Mouse (Mus musculus) CD4-positive, CD25-positive, alpha-beta regulatory T cell, adult 4 months (primary cell): Measurements from ENCODE around the gene Fam206a. TPM values are rescaled to one million over a fixed set of nuclear protein-coding genes. Genes with fewer than 3 reads are reported as not detected.

Source experiments
- ATAC-seq: one replicate; pipeline ENCODE4 v1.8.0; 2017
- polyA plus RNA-seq, 2 experiments: library from polyadenylated mRNA; unstranded; fragments of 100-300 nt; shearing (Covaris generic); gene quantifications; one replicate each; pipeline ENCODE4 v1.2.1; 2017

The Fam206a gene
- polyA plus RNA-seq = 10 to 100 TPM; 14.6 to 17.4 TPM

DNA sequence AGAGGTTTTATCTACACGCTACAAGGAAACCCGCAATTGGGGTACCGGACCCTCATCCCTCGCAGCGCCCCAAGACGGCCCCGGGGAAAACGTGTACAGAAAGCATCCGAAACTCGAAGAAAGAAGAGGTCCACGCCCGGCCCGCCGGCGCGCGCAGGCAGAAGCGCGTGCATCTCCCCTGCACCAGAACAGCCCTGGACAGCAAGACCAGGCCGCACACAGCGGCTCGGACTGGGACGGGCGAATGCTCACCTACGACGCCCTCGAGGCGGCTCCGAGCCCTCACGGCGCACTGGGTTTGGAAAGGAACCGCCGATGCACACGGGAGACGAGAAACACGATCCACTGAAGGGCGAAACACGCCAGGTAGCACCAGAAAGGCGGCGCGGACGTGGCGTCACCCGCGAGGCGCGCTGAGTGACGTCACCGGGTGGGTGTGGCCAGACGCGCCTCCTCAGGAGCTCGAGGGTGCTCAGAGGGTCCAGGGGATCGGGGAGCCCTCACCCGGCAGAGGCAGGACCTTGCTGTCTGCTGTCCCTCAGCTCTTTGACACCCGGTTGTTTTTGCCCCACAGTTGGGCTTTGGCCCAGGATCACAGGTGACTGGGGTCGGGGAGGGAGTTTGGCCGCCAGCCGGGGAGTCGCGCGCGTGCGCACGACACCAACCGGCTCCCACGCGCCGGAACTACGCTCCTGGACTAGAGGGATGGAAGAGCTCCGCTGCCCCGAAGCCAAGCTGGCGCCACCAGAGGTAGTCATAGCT is at the start of gene Fam206a, which contains the start of gene Elp1:
TSS of gene Fam206a (plus strand) at position 439 of the 762 bp plus-strand sequence.
TSS of gene Elp1 (minus strand) at position 425 of the 762 bp plus-strand sequence.
- peak; percentile 94 for ATAC-seq

GRCm38 (mm10) chr4:56756021-56756420 is 46.1 kb upstream of the Fam206a start:
- ATAC-seq = no peak

GRCm38 (mm10) chr4:56756966-56757600 is 45.1 kb upstream of the Fam206a start:
- ATAC-seq = no peak

DNA sequence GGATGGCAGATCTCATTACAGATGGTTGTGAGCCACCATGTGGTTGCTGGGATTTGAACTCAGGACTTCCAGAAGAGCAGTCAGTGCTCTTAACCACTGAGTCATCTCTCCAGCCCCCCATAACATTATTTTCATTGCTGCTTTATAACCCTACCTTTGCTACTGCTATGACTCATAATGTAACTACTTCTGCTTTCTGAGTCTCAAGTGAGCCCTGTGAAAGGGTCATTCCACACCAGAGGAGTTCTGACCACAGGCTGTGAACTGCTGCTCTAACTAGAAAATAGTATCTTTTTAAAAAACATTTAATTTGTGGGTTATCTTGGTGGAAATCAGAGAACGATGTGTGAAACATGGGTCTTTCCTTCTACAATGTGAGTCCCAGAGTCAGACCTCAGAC is 44.5 kb upstream of the Fam206a start:
- ATAC-seq = no peak

- ATAC-seq = no peak
These were observed 34.3 kb upstream of the Fam206a start for GRCm38 (mm10) chr4:56767861-56768284.

GRCm38 (mm10) chr4:56768913-56769312 is 33.2 kb upstream of the Fam206a start:
- ATAC-seq = no peak

GRCm38 (mm10) chr4:56771065-56771464 is 31.1 kb upstream of the Fam206a start:
- no peak for ATAC-seq

DNA sequence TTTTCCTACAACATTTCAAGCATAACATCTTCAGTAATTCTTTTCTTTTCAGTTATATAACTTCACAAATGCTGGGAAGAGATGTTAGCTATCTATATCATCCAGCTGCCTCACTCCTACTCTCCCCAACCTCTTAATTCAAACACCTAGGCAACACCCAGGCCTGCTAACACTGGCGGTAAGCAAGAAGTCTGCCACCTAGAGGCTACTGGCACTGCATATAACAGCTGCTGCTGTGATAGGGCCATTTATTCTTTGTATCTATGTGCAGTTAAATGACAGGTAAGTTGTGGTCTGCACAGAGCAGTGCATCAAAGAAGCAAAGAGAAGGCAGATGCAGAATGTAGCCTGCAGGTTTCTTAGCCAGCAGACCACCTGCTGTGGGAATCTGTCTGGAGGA is 10.8 kb upstream of the Fam206a start:
- ATAC-seq = no peak

DNA sequence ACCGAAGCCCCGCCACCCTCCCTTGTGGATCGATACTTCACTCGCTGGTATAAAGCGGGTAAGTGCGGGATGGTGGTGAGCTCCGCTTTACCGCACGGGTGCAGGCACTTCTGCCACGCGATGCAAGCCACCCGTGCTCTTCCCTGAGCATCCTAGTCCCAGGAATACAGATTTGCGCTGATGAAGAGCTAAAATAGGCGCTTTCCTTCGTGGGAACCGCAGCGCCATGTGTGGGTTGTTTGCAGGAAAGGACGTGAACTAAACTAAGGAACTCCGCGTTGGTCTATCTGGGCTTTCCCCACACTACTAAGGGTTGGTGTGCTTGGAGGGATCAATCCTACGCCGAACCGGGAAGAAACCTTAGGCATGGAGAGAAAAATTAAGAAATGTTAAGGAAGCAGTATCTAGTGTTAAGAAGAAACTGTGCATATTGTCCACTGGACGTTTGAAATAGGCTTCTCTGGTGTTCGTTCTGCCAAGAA is 565 bp downstream of the Fam206a start:
- ATAC-seq = peak; percentile 13

DNA sequence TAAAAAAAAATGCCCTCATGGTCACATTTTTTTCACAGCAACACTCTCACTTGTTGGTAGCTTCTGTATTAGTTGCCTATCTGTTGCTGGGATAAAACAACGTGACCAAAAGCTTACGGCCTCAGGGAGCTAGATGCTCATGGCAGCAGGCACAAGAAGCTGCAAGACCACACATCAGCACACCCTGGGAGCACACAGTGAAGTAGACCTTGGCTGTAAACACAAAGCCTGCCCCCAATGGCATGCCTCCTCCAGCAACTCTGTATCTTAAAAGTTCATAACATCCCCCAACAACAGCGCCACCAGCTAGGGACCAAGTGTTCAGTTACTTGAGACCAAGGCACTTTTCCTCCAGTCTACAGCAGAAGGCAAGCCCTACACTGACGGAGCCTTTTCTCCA is 6.9 kb downstream of the Fam206a start:
- ATAC-seq = no peak

- ATAC-seq = no peak
These were observed 9.5 kb downstream of the Fam206a start for GRCm38 (mm10) chr4:56811642-56812041.

DNA sequence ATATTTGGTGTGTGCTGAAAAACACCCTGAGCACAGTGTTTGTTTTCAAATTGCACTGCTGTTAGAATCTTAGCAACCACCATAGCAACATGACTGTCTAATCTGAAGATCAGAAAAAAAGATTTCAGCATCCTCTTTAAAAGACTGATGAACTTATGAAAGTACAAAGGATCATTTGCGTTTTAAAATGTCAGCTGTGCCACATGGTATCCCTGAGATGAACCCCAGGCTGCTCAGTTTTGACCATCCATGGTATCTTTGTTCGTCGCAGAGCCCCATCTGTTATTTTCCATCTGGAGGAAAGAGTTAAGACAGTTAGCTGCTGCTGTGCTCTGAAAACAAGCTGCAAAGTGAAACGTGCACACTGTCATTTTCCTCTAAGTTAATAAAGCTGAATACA is 10.0 kb downstream of the Fam206a start:
- no peak for ATAC-seq

DNA sequence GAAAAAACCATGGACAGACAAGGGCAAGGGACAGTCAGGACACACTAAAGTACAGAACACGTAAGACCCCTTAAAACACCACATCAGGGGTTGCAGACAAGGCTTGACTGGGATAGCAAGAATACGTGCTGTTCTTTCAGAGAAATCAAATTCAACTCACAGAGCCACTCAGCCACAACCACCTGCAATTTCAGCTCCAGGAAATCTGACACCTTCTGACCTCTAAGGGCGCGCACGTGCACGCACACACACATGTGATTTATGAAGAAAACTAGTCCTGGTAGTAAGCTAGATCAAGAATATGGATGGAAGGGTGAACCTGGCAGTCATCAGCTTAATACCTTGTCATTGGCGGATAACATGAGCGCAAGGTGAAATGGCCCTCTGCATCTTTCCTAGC is 13.0 kb downstream of the Fam206a start:
- no peak for ATAC-seq

- ATAC-seq = peak; percentile 56
These were observed 17.9 kb downstream of the Fam206a start for GRCm38 (mm10) chr4:56820017-56820550.

- no peak for ATAC-seq
These were observed 22.1 kb downstream of the Fam206a start for GRCm38 (mm10) chr4:56824231-56824630.

DNA sequence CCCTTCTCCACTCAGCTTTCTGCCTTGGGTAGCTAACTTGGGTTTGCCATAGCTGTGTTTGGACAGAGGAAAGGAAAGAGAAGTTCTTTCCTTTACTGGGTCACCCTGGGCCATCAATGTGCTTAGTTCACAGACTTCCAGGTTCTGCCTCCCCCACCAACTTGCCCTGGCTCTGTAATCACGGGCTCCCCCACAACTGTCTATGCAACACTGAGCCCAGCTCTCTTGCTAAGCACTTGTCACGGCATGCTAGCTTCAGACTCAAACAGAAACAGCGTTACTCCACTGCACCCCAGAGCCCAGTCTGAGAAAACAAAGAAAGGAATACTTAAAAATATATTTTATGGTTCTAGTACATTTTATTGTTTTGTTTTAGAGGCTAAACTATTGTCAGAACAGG is 26.8 kb downstream of the Fam206a start:
- no peak for ATAC-seq

DNA sequence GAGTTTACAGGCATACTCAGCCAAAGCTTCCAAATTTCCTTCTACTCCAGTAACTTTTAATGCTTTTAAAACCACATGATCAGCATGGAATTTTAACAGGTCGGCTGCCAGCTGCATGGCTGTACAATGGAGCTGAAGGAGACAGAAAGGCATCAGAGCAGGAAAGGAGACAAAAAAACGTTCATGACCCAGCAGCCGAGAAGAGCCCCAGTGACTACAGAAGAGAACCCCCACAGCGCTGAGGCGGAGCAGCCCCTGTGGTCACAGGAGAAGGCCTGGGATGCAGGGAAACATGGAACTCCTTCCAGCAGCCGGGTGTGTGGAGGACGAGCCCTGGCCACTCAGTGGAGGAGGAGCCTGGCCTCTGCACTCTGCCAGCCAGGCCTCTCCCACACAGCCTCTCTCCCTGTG is 27.4 kb downstream of the Fam206a start:
- no peak for ATAC-seq

GRCm38 (mm10) chr4:56831013-56831609 is 29.0 kb downstream of the Fam206a start:
- ATAC-seq = peak; percentile 89

DNA sequence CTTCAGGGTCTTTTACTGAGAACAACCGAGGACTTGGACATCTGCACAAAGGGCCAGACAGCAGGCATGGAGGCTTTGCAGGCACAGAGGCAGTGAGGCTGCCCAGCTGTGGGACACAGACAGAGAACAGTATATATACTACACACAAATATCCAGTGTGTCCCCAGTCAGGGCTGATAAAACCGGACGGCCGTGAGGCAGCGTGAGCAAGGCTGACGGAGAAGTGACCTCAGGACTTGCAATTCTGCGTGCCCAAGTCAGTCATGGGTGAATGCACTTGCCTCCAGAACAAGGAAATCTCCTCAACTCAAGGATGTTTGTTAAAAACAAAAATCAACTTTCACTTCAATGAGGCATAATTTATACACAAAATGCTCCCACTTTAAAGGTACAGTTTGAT is 29.9 kb downstream of the Fam206a start:
- ATAC-seq = no peak

- ATAC-seq = no peak
These were observed 35.5 kb downstream of the Fam206a start for GRCm38 (mm10) chr4:56837661-56838060.

DNA sequence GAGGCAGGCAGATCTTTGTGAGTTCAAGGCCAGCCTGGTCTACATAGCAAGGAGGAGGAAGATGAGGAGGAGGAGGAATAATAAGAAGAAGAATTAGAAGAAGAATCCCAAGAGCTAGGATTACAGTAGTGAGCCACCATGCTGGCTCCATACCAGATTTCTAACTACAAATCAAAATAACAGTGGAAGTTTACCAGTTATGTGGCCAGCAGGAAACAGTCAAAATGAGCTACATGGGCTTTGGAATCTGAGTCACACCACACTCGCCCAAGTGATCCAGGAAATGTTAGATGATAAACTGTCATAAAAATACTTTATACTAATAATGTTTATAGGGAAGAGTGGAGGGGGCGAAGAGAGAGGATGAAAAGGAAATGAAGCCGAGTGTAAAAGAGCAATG is 38.2 kb downstream of the Fam206a start:
- no peak for ATAC-seq

DNA sequence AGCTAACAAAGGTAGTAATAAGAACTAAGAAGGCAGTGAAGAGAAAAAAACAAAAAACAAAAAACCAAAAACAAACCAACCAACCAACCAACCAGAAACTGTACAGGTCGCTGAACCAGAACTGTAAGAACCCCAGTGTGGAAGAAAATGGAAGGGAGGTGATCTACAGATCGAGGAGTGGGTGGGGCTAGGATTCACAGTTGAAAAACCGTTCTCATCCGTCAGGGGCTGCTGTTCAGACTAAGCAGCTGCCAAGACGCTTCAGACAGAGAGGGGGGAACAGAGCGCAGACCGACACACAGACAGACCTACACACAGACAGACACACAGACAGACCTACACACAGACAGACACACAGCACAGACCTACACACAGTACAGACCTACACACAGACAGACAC is 40.4 kb downstream of the Fam206a start:
- ATAC-seq = no peak

GRCm38 (mm10) chr4:56843963-56844362 is 41.8 kb downstream of the Fam206a start:
- no peak for ATAC-seq
